In genomic region chr7:118964777-118965176, GRCm38 (mm10) we compare ENCODE assay signal across 24 mouse cellular contexts. TPM values are rescaled to one million over a fixed set of nuclear protein-coding genes. Genes with fewer than 3 reads are reported as not detected.
DNase-seq lines count a peak whose midpoint lies in the region; ATAC-seq and TF ChIP-seq lines count a peak whose summit lies in the region.
"Had no signal": no experiment of that assay in that cellular context is flagged by ENCODE, and none has a peak within 500 bp of the region (broad histone marks: within the 10 kb centered on the region; RNA-seq: fewer than 3 reads in every experiment).

No protein-coding gene starts in this region.

- 0% methylated on average over 2 of the region's 3 CpGs for WGBS in embryonic facial prominence, embryonic 14.5 days
- WGBS in embryonic facial prominence, embryonic 10.5 days = 0% methylated on average over 3 of the region's 3 CpGs
- WGBS in kidney, embryonic 14.5 days = 1% methylated on average over 3 of the region's 3 CpGs

- H3K27ac ChIP-seq in embryonic facial prominence, embryonic 14.5 days (replicated peaks; ENCODE audit: low read depth, low read length) = no peak overlapping the region
- H3K27ac ChIP-seq in embryonic facial prominence, embryonic 10.5 days (replicated peaks) = no peak overlapping the region
- H3K27ac ChIP-seq in layer of hippocampus, adult 2 months = peak overlapping the region; percentile 70; the same call in 1 of the 2 replicates
- no peak overlapping the region for H3K27ac ChIP-seq in kidney, embryonic 14.5 days (ENCODE audit: low read depth, low read length)
- H3K27ac ChIP-seq: embryonic facial prominence, embryonic 12.5 days; forebrain, embryonic 12.5 days; forebrain, embryonic 15.5 days; gastrocnemius, adult 2 months; hindbrain, embryonic 13.5 days had no signal

- H3K36me3 ChIP-seq in embryonic facial prominence, embryonic 14.5 days (ENCODE audit: control insufficient read depth, insufficient read depth, low read length) = no peaks in the 10 kb centered on the region
- H3K36me3 ChIP-seq in embryonic facial prominence, embryonic 10.5 days (replicated peaks) = 0 out of 2 replicates have a peak, but pooled peaks cover 3% of the 10 kb centered on the region
- H3K36me3 ChIP-seq in kidney, embryonic 14.5 days (ENCODE audit: control insufficient read depth, insufficient read depth, low read length) = no peaks in the 10 kb centered on the region
- H3K36me3 ChIP-seq: embryonic facial prominence, embryonic 12.5 days; G1E; hindbrain, embryonic 13.5 days had no signal

- H3K4me3 ChIP-seq in embryonic facial prominence, embryonic 14.5 days (ENCODE audit: low read depth, low read length) = no peak overlapping the region
- no peak overlapping the region for H3K4me3 ChIP-seq in embryonic facial prominence, embryonic 10.5 days
- H3K4me3 ChIP-seq in layer of hippocampus, adult 2 months = no peak overlapping the region
- no peak overlapping the region for H3K4me3 ChIP-seq in kidney, embryonic 14.5 days (ENCODE audit: low read length)
- H3K4me3 ChIP-seq: embryonic facial prominence, embryonic 12.5 days; erythroblast, embryonic 14.5 days; forebrain, embryonic 12.5 days; forebrain, embryonic 15.5 days; gastrocnemius, adult 2 months; hindbrain, embryonic 10.5 days; hindbrain, embryonic 13.5 days had no signal

- DNase-seq in embryonic facial prominence, embryonic 14.5 days (ENCODE audit: low spot score) = peak; percentile 51
- DNase-seq in embryonic facial prominence, embryonic 10.5 days (ENCODE audit: low spot score) = no peak
- no peak for DNase-seq in layer of hippocampus, adult 2 months (ENCODE audit: low spot score in 2 of 2)
- DNase-seq in layer of hippocampus, adult 11-12 months (ENCODE audit: low spot score) = no peak
- peak; percentile 11 for DNase-seq in retina, embryonic 14.5 days (ENCODE audit: low spot score)
- DNase-seq: B cell, adult 2 months; cerebellum, adult 11 months; cerebellum, adult 8-10 months; cerebellum, postnatal 36 days; gastrocnemius, postnatal 14 days; heart, adult 11 months; heart, postnatal 36 days had no signal

- no peak overlapping the region for H3K4me2 ChIP-seq in embryonic facial prominence, embryonic 14.5 days (ENCODE audit: low read depth, low read length)
- H3K4me2 ChIP-seq in kidney, embryonic 14.5 days (replicated peaks; ENCODE audit: low read depth, low read length) = no peak overlapping the region
- H3K4me2 ChIP-seq: embryonic facial prominence, embryonic 12.5 days; forebrain, embryonic 12.5 days; forebrain, embryonic 15.5 days; heart, embryonic 11.5 days; hindbrain, embryonic 13.5 days had no signal

- H3K27me3 ChIP-seq in embryonic facial prominence, embryonic 14.5 days (replicated peaks; ENCODE audit: control insufficient read depth, insufficient read depth, low read length) = no peaks in the 10 kb centered on the region
- no peaks in the 10 kb centered on the region for H3K27me3 ChIP-seq in embryonic facial prominence, embryonic 10.5 days (replicated peaks; ENCODE audit: low read depth, poor library complexity, severe bottlenecking)
- H3K27me3 ChIP-seq in kidney, embryonic 14.5 days (ENCODE audit: control insufficient read depth, insufficient read depth, low read length) = no peaks in the 10 kb centered on the region
- H3K27me3 ChIP-seq: embryonic facial prominence, embryonic 12.5 days; forebrain, embryonic 12.5 days; forebrain, embryonic 15.5 days; hindbrain, embryonic 13.5 days; Patski had no signal

- no peak for TF ChIP-seq CTCF in layer of hippocampus, adult 2 months (conservative IDR thresholded peaks at IDR 0.05)

- no peaks in the 10 kb centered on the region for H3K9me3 ChIP-seq in embryonic facial prominence, embryonic 14.5 days (ENCODE audit: control insufficient read depth, low read length)
- H3K9me3 ChIP-seq in embryonic facial prominence, embryonic 10.5 days = no peaks in the 10 kb centered on the region
- no peaks in the 10 kb centered on the region for H3K9me3 ChIP-seq in kidney, embryonic 14.5 days (ENCODE audit: control insufficient read depth, low read length)
- H3K9me3 ChIP-seq: embryonic facial prominence, embryonic 12.5 days; forebrain, embryonic 12.5 days; forebrain, embryonic 15.5 days; G1E; hindbrain, embryonic 10.5 days; hindbrain, embryonic 13.5 days had no signal

- H3K9ac ChIP-seq in embryonic facial prominence, embryonic 14.5 days (ENCODE audit: low read depth, low read length) = no peak overlapping the region
- no peak overlapping the region for H3K9ac ChIP-seq in kidney, embryonic 14.5 days (ENCODE audit: low read depth, low read length)
- H3K9ac ChIP-seq: embryonic facial prominence, embryonic 12.5 days; forebrain, embryonic 12.5 days; forebrain, embryonic 15.5 days; hindbrain, embryonic 13.5 days had no signal

- ATAC-seq in embryonic facial prominence, embryonic 14.5 days (ENCODE audit: low read depth) = peak; percentile 62; the same call in 1 of the 2 replicates
- ATAC-seq in kidney, embryonic 14.5 days (ENCODE audit: low FRiP score, low TSS enrichment) = no peak
- ATAC-seq: forebrain, embryonic 15.5 days; intestine, postnatal 0 days; Patski had no signal

- no peaks in the 10 kb centered on the region for H3K4me1 ChIP-seq in embryonic facial prominence, embryonic 14.5 days (ENCODE audit: control insufficient read depth, insufficient read depth, low read length)
- H3K4me1 ChIP-seq in embryonic facial prominence, embryonic 10.5 days = peaks cover 8% of the 10 kb centered on the region
- H3K4me1 ChIP-seq in kidney, embryonic 14.5 days (ENCODE audit: control insufficient read depth, insufficient read depth, low read length) = no peaks in the 10 kb centered on the region
- H3K4me1 ChIP-seq: embryonic facial prominence, embryonic 12.5 days; forebrain, embryonic 15.5 days had no signal

RNA-seq across cellular contexts. Expression of gene Gprc5b, which starts 30.2 kb away (rescaled TPM):
- polyA plus RNA-seq in embryonic facial prominence, embryonic 14.5 days (2014; fragmentation: Nextera tagmentation; extraction: Ambion mirVana) = 17.0 and 17.7 TPM in 2 replicates
- polyA plus RNA-seq in embryonic facial prominence, embryonic 10.5 days (2016; fragmentation: Nextera tagmentation; extraction: Ambion mirVana) = 7.2 and 8.2 TPM in 2 replicates
- total RNA-seq in layer of hippocampus, adult 2 months (2021) = 100 to 1,000 TPM; 124 to 134 TPM
- 6.4 and 8.0 TPM in 2 replicates for polyA plus RNA-seq in kidney, embryonic 14.5 days (2014; fragmentation: Nextera tagmentation; extraction: Ambion mirVana)
- polyA plus RNA-seq: G1E had no signal

Comparison
In these comparisons a context has a peak if more than half of its experiments do, and no peak if none do; other contexts are left out.
1. DNase-seq: peak in embryonic facial prominence, embryonic 14.5 days (single experiment) and retina, embryonic 14.5 days (single experiment); none in embryonic facial prominence, embryonic 10.5 days (single experiment), layer of hippocampus, adult 2 months (0 of 2) and layer of hippocampus, adult 11-12 months (single experiment).